Mouse (Mus musculus) MEL (cell line): ENCODE measurements around the gene Tbca.

Source experiments
- CTCF ChIP-seq, 3 experiments: IDR thresholded peaks in 2 of 3; conservative IDR thresholded peaks in 1 of 3; 2 replicates each; pipeline ENCODE4 v1.5.1; 2011 to 2012; ENCODE audit warnings: low read length in 3 of 3, low read depth in 2 of 3, mild to moderate bottlenecking in 2 of 3, improper control_type of control experiment in 1 of 3, inconsistent platforms in 1 of 3, mixed read lengths in 1 of 3, moderate library complexity in 1 of 3; ENCODE audit not compliant: control insufficient read depth in 1 of 3, insufficient read depth in 1 of 3, poor library complexity in 1 of 3, severe bottlenecking in 1 of 3
- JUND ChIP-seq: IDR thresholded peaks from 2 replicates; pipeline ENCODE4 v1.6.1; 2011; ENCODE audit warnings: low read depth, mild to moderate bottlenecking, improper control_type of control experiment, low read length
- MAFK ChIP-seq: IDR thresholded peaks from 2 replicates; pipeline ENCODE4 v1.6.1; 2011; ENCODE audit warnings: low read depth, mild to moderate bottlenecking, low read length, improper control_type of control experiment, borderline replicate concordance
- MXI1 ChIP-seq: IDR thresholded peaks from 2 replicates; pipeline ENCODE4 v1.6.1; 2011; ENCODE audit warnings: mild to moderate bottlenecking, low read depth, low read length, improper control_type of control experiment
- POLR2AphosphoS5 ChIP-seq: IDR thresholded peaks from 2 replicates; pipeline ENCODE4 v1.6.1; 2012; ENCODE audit warnings: low read depth, borderline replicate concordance, mild to moderate bottlenecking, inconsistent platforms, low read length, moderate library complexity, mixed read lengths
- ZNF384 ChIP-seq: IDR thresholded peaks from 2 replicates; pipeline ENCODE4 v1.6.1; 2012; ENCODE audit warnings: low read depth, mild to moderate bottlenecking, inconsistent platforms, low read length, improper control_type of control experiment

GRCm38 (mm10) chr13:94808596-94808995 is 19.9 kb downstream of the Tbca start:
- TF ChIP-seq CTCF (IDR thresholded peaks at IDR 0.05 in 2 of 3, conservative IDR thresholded peaks at IDR 0.05 in 1 of 3; ENCODE audit: control insufficient read depth in 1 of 3, insufficient read depth in 1 of 3, low read depth in 2 of 3, low read length in 3 of 3, poor library complexity in 1 of 3, severe bottlenecking in 1 of 3), result no peak
- no peak for TF ChIP-seq JUND
- TF ChIP-seq POLR2AphosphoS5, result no peak
- TF ChIP-seq MXI1, result no peak
- no peak for TF ChIP-seq ZNF384
- no peak for TF ChIP-seq MAFK
